Mouse (Mus musculus) limb, embryonic 14.5 days (tissue): ENCODE results near the gene Syne1. TPM values are rescaled to one million over a fixed set of nuclear protein-coding genes. Genes with fewer than 3 reads are reported as not detected.

Experiments used
- ATAC-seq: fragments of 200-750 bp; cut with Nextera tagmentation; 2 replicates; pipeline ENCODE4 v1.8.0; 2017; ENCODE audit warnings: low read depth, moderate number of reproducible peaks, moderate TSS enrichment; ENCODE audit not compliant: low FRiP score
- DNase-seq: peaks from one replicate; pipeline ENCODE4 v3.0.0-alpha.2; 2015; ENCODE audit warnings: low spot score
- H3K27ac ChIP-seq: fragments of 300-500 bp; sonication (generic); replicated peaks from 2 replicates; pipeline ENCODE4 v1.5.1; 2014; ENCODE audit warnings: low read depth, mild to moderate bottlenecking, low read length, moderate library complexity, mixed read lengths
- H3K27me3 ChIP-seq: fragments of 300-500 bp; sonication (generic); 2 replicates; pipeline ENCODE4 v1.6.1; 2014; ENCODE audit warnings: low read length, mixed read lengths; ENCODE audit not compliant: control insufficient read depth, insufficient read depth
- H3K36me3 ChIP-seq: fragments of 300-500 bp; sonication (generic); 2 replicates; pipeline ENCODE4 v1.6.1; 2014; ENCODE audit warnings: mild to moderate bottlenecking, low read length, moderate library complexity, mixed read lengths; ENCODE audit not compliant: control insufficient read depth, insufficient read depth
- H3K4me1 ChIP-seq: fragments of 300-500 bp; sonication (generic); 2 replicates; pipeline ENCODE4 v1.6.1; 2014; ENCODE audit warnings: antibody characterized with exemption, low read length, mixed read lengths; ENCODE audit not compliant: control insufficient read depth, insufficient read depth
- H3K4me2 ChIP-seq: fragments of 300-500 bp; sonication (generic); replicated peaks from 2 replicates; pipeline ENCODE4 v1.6.1; 2014; ENCODE audit warnings: low read depth, mild to moderate bottlenecking, low read length, moderate library complexity; ENCODE audit not compliant: severe bottlenecking
- H3K4me3 ChIP-seq: fragments of 300-500 bp; sonication (generic); replicated peaks from 2 replicates; pipeline ENCODE4 v1.5.1; 2014; ENCODE audit warnings: low read length
- H3K9ac ChIP-seq: fragments of 300-500 bp; sonication (generic); 2 replicates; pipeline ENCODE4 v1.6.1; 2014; ENCODE audit warnings: mild to moderate bottlenecking, low read depth, low read length, moderate library complexity; ENCODE audit not compliant: severe bottlenecking
- H3K9me3 ChIP-seq: fragments of 300-500 bp; sonication (generic); 2 replicates; pipeline ENCODE4 v1.6.1; 2016; ENCODE audit warnings: low read length; ENCODE audit not compliant: control insufficient read depth
- POLR2A ChIP-seq: fragments of 200-500 bp; IDR thresholded peaks from 2 replicates; pipeline ENCODE4 v1.8.0; 2012; ENCODE audit warnings: inconsistent platforms, mild to moderate bottlenecking, moderate library complexity, borderline replicate concordance; ENCODE audit not compliant: insufficient read depth, insufficient read length; ENCODE audit errors: extremely low read depth
- WGBS: fragments of 180-500 bp; shearing (Covaris S2); extraction: QIAGEN DNeasy Blood & Tissue Kit; methylation state at CpG from one replicate; pipeline ENCODE4 v1.1.7; 2014; 5-methylcytosine and 5-hydroxymethylcytosine counted together
- polyA plus RNA-seq, 2 experiments: library from polyadenylated mRNA; depleted of rRNA in 1 of 2; stranded (reverse) in 1 of 2; unstranded in 1 of 2; fragments of >200 nt; fragmentation: Nextera tagmentation in 1 of 2; extraction: Ambion mirVana in 1 of 2; gene quantifications; 2 replicates each; pipeline versions ENCODE4 v1.2.1 to v1.2.3; 2012 to 2014

The Syne1 gene
- polyA plus RNA-seq, 2 experiments: 11.0 to 11.3 TPM

GRCm38 (mm10) chr10:5179891-5180290 lies 371.4 kb downstream of the Syne1 start:
- no peak for TF ChIP-seq POLR2A
- Histone ChIP-seq H3K9ac (no peak overlapping the region), H3K27me3 (no peaks in the 10 kb centered on the region), H3K9me3 (no peaks in the 10 kb centered on the region), H3K4me1 (no peaks in the 10 kb centered on the region), H3K4me2 (no peak overlapping the region), H3K4me3 (no peak overlapping the region), H3K27ac (no peak overlapping the region), H3K36me3 (peaks cover 5% of the 10 kb centered on the region; the same call in 1 of the 2 replicates)
- no peak for ATAC-seq
- WGBS: 86% methylated on average over 3 of the region's 3 CpGs
- DNase-seq: no peak

- Histone ChIP-seq H3K4me1 (no peaks in the 10 kb centered on the region), H3K4me2 (no peak overlapping the region), H3K36me3 (0 out of 2 replicates have a peak, but pooled peaks cover 3% of the 10 kb centered on the region), H3K9me3 (no peaks in the 10 kb centered on the region), H3K27me3 (no peaks in the 10 kb centered on the region), H3K27ac (no peak overlapping the region), H3K9ac (no peak overlapping the region), H3K4me3 (no peak overlapping the region)
- no peak for TF ChIP-seq POLR2A
- 64% methylated on average over 9 of the region's 9 CpGs for WGBS
- ATAC-seq: no peak
- no peak for DNase-seq
These were observed 373.8 kb downstream of the Syne1 start for GRCm38 (mm10) chr10:5177446-5178015.

- no peak overlapping the region for H3K4me2 ChIP-seq
- no peak overlapping the region for H3K27ac ChIP-seq
- H3K9me3 ChIP-seq: no peaks in the 10 kb centered on the region
- DNase-seq (no peak), ATAC-seq (no peak)
- TF ChIP-seq POLR2A: no peak
- peaks cover 10% of the 10 kb centered on the region; the same call in 1 of the 2 replicates for H3K36me3 ChIP-seq
- no peaks in the 10 kb centered on the region for H3K4me1 ChIP-seq
- H3K4me3 ChIP-seq: no peak overlapping the region
- H3K27me3 ChIP-seq: no peaks in the 10 kb centered on the region
- no peak overlapping the region for H3K9ac ChIP-seq
- whole genome bisulfite sequencing: 67% methylated on average over 2 of the region's 2 CpGs
These were observed 374.9 kb downstream of the Syne1 start for GRCm38 (mm10) chr10:5176371-5176770.

- Histone ChIP-seq H3K4me3 (no peak overlapping the region), H3K27ac (no peak overlapping the region), H3K9me3 (peaks cover 5% of the 10 kb centered on the region; the same call in 1 of the 2 replicates), H3K36me3 (peaks cover 16% of the 10 kb centered on the region; the same call in 1 of the 2 replicates), H3K27me3 (no peaks in the 10 kb centered on the region), H3K4me2 (no peak overlapping the region), H3K9ac (no peak overlapping the region), H3K4me1 (no peaks in the 10 kb centered on the region)
- DNase-seq (no peak), ATAC-seq (no peak)
- no peak for TF ChIP-seq POLR2A
- 60% methylated on average over 1 of the region's 1 CpGs for WGBS
These were observed 380.9 kb downstream of the Syne1 start for GRCm38 (mm10) chr10:5170425-5170824.

GRCm38 (mm10) chr10:5167481-5167880 lies 383.8 kb downstream of the Syne1 start:
- Histone ChIP-seq H3K4me2 (no peak overlapping the region), H3K27me3 (no peaks in the 10 kb centered on the region), H3K27ac (no peak overlapping the region), H3K4me3 (no peak overlapping the region), H3K4me1 (no peaks in the 10 kb centered on the region), H3K36me3 (peaks cover 12% of the 10 kb centered on the region; the same call in 1 of the 2 replicates), H3K9me3 (peaks cover 5% of the 10 kb centered on the region; the same call in 1 of the 2 replicates), H3K9ac (no peak overlapping the region)
- no peak for TF ChIP-seq POLR2A
- ATAC-seq: no peak
- DNase-seq: no peak
- 79% methylated on average over 3 of the region's 3 CpGs for WGBS
